Mouse (Mus musculus) gastrocnemius, adult 8-10 months (tissue): ENCODE measurements around the gene Ppp1r27. TPM values are rescaled to one million over a fixed set of nuclear protein-coding genes. Genes with fewer than 3 reads are reported as not detected.
"Not testable (repeated sequence)": the region's sequence is repeated elsewhere in the genome, so short reads cannot be mapped to it uniquely, and the experiment has no call there.

Experiments
- DNase-seq, 2 experiments: peaks; one replicate each; pipeline ENCODE4 v3.0.0; 2022; ENCODE audit warnings: low spot score in 2 of 2
- total RNA-seq, 4 experiments: library from RNA; stranded (reverse); gene quantifications; 2 replicates each; pipeline ENCODE4 v1.2.4; 2022

The Ppp1r27 gene
- 100 to 1,000 TPM; 157 to 382 (median 178) TPM for total RNA-seq

DNA sequence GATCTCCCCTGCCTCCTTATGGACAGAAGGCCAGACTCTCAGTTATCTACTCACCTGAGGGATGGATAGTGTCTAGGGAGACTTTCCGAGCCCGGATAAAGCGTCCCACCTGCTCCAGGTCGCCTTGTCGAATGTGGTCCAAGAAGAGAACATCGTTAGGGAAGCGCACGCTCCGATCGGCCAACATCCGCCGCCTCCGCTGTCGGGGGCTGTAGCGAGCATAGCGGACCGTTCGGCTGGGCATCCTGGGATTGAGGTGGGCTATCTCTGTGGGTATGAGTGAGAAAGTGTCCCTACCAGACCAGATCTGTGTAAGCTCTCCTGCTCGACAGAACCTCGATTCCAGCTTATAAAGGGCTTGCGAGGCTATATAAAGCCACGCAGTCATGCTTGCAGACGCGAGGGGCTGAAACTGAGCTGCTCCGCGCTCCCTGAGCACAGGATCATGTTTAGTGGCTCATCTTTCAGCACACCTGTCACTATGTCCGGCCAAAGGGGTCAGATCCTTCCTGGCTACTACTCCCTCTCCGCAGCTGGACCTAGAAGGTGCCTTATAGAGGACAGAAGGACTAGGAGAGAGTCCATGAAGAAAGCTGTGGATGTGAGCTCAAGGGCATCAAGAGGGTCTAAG is at the start of gene Ppp1r27:
Gene Ppp1r27 (minus strand): TSS at position 323 of the 631 bp plus-strand sequence.
- DNase-seq = peak; percentile 72 to 80

GRCm38 (mm10) chr11:120600716-120601115 is 49.8 kb upstream of the Ppp1r27 start:
- DNase-seq = no peak

DNA sequence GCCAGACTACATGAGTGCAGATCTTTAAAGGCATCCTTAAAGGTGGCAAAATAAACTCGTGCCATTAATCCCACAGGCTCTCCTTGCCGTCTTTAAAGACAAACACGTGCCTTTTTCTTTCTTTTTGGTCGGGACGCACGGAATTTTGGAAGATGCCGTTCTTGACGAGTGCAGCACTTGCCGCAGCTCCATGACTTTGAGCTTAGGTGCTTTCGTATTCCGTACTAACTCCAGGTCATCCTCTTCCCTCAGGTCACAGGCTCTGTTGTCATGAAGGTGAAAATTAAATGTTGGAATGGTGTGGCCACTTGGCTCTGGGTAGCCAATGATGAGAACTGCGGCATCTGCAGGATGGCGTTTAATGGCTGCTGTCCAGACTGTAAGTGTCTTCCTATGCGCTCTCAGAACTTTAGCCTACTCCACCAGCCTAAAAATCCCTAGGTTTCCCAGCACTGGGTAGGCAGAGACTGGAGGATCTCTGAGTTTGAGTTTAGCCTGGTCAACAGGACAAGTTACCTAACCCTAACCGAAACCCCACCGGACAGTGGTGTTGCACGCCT is 48.1 kb upstream of the Ppp1r27 start:
- DNase-seq = no peak

DNA sequence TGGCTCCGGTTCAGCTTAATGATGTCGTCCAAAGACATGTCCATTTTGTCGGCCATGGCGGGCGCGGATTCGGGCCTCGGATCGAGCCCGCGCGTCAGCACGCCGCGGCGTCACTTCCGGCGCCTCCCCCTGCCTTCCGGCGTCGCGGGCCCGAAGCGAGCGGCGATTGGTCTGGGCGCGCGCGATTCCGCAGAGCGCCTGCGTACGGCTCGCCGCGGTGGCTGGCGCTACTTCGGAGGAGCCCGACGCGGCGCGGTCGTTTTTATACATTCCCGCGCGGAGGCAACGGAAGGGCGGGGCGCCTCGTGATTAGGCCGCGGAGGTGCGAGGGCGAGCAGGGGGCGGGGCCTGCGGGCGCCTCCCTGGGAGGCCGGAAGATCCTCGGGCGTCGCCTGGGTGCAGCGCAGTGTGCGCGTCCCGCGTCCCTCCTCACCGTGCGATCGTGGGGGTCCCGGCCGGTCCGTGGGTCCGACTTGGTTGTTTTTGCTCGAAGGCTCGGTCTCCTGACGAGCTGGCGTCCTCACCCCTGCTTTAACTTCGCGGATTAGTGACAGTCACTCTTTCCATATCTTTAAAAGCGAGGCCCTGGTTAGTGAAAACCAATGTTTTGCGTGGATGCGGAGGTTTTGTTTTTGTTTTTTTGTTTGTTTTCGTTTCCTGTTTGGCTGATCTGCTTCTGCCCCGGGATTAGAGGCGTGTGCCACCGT is 47.5 kb upstream of the Ppp1r27 start, which contains the start of the genes Alyref and Anapc11:
Gene Alyref (minus strand): TSS at position 83 of the 707 bp plus-strand sequence.
Gene Anapc11 (plus strand): TSS at position 139 of the 707 bp plus-strand sequence.
- DNase-seq = peak; percentile 82 to 88

DNA sequence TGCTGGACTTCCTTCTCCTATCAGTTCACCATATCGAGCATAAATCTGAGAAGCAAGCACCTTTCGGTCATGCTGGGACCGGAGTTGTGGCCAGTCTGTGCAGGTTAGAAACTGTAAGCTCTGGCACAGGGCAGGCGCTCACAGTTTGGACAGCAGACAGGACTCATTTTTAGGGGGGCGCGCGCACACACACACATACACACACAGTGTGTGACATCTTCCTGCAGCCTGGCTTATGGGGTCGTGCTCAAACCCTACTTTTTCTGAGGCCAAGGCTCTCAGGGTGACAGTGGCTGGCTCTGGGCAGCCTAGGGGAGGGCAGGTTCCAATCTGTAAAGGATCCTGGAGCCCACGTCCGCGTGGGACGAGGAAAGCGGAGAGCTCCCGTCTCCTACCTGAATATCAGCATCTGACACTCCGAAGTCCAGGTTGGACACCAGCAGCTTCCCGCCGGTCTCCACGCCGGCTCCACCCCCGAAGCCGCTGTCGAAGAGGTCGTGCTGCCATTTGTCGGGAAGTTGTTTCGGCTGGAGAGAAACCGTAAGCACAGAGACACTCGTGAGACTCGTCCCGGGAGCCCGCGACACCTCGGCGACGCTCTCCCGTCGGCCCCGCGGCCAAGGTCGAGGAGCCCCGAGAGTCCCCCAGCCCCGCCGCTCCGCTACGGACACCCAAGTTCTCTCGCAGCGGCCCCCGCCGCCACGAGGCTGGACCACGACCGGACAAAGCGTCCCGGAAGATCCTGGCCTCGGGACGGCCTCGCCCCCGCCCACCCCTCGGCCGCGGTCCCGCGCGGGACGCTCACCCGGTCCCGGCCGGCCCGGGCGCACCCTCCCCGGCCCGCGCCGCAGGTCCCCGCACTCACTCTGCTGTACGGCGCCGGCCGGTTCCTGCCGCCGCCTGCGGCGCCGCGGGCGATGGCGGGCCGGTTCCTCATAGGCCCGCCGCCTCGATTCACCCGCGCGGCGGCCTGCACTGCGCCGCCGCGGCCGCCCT is 46.6 kb upstream of the Ppp1r27 start:
- no peak for DNase-seq

GRCm38 (mm10) chr11:120588531-120588930 is 37.6 kb upstream of the Ppp1r27 start:
- no peak for DNase-seq

DNA sequence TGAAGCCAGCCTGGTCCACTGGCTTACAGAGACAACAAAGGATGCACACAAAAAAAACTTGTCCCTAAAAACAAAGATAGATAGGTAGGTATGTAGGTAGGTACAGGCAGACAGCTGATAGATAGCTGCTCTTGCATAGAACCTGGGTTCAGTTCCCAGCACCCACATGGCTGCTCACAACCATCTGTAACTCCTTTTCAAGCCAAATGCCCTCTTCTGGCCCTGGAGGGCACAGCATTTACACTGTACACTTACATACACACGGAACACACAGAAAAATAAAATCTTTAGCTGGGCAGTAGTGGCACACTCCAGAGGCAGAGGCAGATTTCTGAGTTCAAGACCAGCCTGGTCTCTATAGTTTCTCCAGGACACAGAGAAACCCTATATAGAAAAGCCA is 33.0 kb upstream of the Ppp1r27 start:
- DNase-seq = no peak

DNA sequence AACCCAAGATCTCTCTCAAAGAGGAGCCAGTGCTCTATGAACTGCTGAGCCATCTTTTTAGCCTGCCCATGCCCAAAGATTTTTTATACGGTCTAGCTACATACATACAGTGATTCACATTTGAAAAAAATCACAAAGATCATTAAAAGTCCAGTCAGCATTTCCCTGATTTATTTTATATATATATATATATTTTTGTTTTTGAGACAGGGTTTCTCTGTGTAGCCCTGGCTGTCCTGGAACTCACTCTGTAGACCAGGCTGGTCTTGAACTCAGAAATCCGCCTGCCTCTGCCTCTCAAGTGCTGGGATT is 32.0 kb upstream of the Ppp1r27 start:
- DNase-seq = not testable (repeated sequence)

DNA sequence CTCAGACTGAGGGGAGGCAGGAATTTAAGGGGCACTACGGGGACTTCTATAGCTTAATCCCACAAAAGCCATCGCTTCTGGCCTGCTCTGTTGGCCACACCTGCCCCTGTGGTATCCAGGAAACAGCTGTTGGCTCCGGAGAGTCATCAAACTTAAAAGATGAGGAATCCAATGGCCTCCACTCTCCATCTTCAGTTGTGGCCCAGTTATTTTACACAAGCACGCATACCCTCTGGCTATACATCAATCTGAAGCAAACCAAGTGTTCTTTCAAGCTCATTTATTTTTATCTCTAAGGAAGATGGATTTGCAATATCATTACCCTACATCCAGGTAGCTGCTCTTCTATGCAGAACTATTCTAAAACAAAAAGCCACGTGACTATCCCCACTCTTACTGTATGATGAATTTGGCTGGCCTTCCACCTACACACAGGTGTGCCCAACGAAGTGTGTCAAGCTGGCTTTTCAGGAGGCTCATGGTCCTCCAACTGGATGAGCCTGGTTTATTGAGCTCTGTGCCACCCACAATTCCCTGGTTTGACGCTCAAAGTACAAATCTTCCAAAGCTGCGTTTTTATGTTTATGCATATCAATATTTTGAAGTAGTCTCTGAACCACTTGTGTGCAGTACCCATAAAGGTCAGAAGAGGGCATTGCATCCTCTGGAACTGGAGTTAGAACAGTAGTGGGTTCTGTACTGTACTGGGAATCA is 31.5 kb upstream of the Ppp1r27 start:
- DNase-seq = no peak

GRCm38 (mm10) chr11:120581490-120582267 is 30.7 kb upstream of the Ppp1r27 start, which contains the start of gene Arhgdia:
Gene Arhgdia, minus strand, starts transcription at chr11:120581624.
- DNase-seq = peak; percentile 72 to 84

DNA sequence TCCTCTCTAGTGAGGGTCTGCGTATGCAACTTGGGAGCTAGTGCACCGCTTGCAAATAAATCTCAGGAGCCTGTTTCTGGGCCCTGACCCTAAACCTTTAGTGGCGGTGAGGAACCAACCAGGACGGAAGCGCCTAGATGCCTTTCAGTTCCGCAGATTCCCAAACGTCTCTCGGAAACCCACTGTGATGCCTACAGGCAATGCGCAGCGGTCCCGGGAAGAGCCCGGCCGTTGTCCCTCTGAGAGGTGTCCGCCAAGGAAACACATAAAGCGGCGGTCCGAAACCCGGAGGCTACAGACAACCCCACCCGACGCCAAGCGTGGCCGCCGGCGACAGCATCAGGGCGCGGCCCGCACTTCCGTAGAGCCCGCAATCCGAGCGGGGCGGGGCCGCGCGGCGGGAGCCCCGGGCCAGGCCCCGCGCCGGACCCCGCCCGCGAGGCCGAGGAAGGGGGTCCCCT is 30.0 kb upstream of the Ppp1r27 start:
- no peak for DNase-seq

DNA sequence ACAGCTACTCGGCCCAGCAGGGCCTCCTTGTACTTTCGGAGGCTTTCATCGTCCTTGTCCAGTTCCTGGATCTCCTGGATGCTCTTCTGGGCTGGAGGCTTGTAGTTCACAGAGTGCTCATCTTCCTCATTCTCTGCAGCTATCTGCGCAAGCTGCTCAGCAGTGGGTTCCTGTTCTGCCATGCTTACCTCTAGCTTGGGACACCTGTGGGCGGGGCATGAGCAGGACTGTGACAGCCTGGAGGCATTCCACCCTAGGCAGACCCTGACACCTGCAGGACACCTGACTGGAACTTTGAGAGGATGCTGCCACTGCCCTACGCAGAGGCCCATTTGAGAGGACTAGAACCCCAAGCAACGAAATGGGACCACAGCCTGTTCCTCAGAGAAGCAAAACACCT is 29.3 kb upstream of the Ppp1r27 start:
- DNase-seq = no peak

DNA sequence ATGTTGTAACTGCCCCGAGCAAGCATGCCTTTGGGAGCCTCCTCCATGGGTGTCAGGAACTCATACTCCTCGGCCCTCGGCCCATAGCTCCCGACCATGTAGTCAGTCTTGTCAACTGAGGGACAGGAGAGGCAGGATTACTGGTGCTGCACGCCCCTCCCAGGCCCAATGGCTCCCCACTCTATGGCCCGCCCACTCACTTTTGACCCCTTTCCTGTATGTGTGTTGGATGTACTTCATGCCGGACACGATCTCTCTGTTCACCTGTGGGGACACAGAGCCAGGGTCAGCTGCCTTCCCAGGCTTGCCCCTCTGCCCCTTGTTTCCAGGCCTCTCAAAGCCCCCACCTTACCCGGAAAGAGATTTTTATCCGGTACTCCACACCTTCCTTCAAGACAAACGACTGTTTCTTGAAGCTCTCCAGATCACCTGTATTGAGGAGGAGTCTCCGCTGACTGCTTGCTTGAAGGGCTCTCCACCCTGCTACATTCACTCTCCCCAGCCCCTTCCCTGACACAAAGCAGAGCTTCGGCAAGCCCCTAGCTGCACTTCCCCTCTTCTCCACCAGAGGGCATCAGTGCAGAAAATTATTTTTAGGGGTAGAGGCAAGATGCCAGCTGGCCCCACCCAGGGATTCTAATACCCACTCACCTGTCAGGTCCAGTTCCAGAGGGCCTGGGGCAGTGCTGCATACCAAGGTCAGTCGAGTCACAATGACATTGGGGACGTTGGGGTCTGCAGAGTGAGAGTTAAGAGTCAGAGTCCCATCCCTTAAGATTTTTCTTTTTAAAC is 28.6 kb upstream of the Ppp1r27 start:
- DNase-seq = peak; percentile 60 to 64

DNA sequence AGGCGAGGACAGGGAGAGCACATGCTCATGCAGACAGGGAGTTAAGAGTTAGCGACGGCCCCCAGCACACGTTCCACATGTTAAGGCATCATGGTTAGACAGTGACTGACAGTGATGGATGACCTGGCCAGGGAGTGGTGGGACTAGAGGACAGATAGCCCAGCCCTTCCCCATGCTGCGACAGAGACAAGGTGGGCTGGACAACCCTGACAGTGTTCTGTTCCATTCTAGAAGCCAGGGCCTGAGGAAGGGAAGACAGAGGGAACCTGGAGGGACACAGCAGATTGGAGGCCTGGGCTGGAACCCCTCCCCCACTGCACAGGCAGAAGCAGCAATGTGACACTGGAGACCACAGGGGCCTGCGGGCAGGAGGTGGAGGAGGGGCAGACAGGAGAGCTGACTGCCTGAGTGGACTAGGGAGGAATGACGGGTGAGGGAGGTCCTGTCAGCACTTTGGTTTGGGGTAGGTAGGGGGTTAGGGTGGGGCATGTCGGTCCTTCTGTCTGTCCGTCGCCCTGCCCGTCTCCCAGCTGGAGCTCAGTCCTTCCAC is 27.8 kb upstream of the Ppp1r27 start:
- no peak for DNase-seq

DNA sequence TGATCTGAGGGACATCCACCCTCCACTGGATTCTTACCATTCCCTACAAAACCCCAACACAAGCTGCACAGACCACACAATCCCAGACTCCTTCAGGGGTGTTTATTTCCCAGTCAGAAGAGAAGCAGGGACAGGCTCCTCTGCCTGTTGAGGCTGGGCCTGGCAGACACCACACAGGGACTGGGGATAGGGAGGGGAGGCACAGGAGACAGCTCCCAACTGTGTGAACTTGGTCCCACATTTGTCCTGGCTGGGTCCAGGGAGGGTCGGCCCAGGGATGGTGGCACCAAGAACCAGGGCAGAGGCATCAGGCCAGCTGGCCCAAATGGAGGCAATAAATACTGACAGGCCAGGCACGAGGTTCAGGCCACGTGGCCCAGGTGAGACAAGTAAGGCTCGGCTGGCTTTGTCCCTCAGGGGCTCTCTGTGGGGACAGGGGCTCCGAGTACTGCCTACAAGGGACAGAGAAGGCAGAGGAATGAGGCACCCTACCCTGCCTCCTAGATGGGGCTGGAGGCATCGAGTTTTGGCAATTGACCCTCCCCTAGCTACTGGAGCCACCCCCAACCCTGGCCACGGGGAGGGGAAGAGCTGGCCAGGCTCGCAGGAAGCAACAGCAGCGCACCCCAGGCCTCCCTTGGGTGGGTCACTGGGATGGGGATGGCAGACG is 27.2 kb upstream of the Ppp1r27 start:
- DNase-seq = peak in 1 of 2 experiments; percentile 37

- no peak for DNase-seq
These were observed 26.5 kb upstream of the Ppp1r27 start for GRCm38 (mm10) chr11:120577211-120578023.

DNA sequence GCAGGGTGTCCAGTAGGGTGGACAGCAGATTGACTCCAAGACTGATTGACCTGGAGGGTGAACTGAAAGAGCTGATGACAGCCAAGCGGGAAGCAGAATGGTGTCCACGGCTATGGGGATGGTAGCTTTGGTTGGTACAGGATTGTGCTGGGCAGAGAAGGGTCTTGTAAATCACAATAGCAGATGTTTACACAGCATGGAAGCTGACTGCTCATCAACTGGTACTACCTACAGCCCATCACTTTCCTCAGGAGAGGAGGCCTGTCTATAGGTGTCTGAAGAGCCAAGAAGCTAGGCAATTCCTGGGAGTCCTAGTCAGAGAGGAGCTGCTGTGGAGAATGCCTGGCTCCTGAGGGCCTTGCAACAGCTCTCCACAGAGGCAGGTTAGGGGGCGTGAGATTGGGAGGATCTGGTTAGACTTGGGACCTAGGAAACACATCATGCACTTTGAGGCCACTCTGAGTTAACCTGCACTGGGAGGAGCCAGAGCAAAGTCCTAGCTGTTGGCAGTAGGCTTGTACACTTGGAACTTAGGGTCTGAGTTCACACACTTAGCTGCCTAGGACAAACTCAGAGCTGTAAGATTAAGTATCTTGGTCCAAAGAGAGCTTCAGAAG is 25.5 kb upstream of the Ppp1r27 start:
- no peak for DNase-seq
